Mouse (Mus musculus) liver, adult 2 months (tissue): ENCODE measurements around the gene Map4k1.

Experiments used
- CTCF ChIP-seq: fragments of 200-500 bp; IDR thresholded peaks from 2 replicates; pipeline ENCODE4 v1.5.1; 2011; ENCODE audit warnings: low read depth, low read length, control low read depth
- POLR2A ChIP-seq: fragments of 200-500 bp; IDR thresholded peaks from 2 replicates; pipeline ENCODE4 v1.6.1; 2011; ENCODE audit warnings: low read length, control low read depth; ENCODE audit not compliant: insufficient read depth; ENCODE audit errors: extremely low read depth

GRCm38 (mm10) chr7:29016440-29016839 lies 34.6 kb downstream of the Map4k1 start:
- TF ChIP-seq CTCF, result no peak
- TF ChIP-seq POLR2A, result no peak
